Mouse (Mus musculus) forebrain, embryonic 15.5 days (tissue): Measurements from ENCODE around the gene Cyp2b10. TPM values are rescaled to one million over a fixed set of nuclear protein-coding genes. Genes with fewer than 3 reads are reported as not detected.
"Not testable (repeated sequence)": the region's sequence is repeated elsewhere in the genome, so short reads cannot be mapped to it uniquely, and the experiment has no call there.

Source experiments
- ATAC-seq: fragments of 200-750 bp; cut with Nextera tagmentation; replicated peaks from 2 replicates; pipeline ENCODE4 v1.8.0; 2017; ENCODE audit warnings: mild to moderate bottlenecking, moderate TSS enrichment, moderate library complexity
- H3K27ac ChIP-seq: fragments of 300-500 bp; sonication (generic); replicated peaks from 2 replicates; pipeline ENCODE4 v1.5.1; 2015; ENCODE audit warnings: mild to moderate bottlenecking, inconsistent platforms
- H3K27me3 ChIP-seq: fragments of 300-500 bp; sonication (generic); 2 replicates; pipeline ENCODE4 v1.6.1; 2015; ENCODE audit warnings: inconsistent platforms
- H3K36me3 ChIP-seq: fragments of 300-500 bp; sonication (generic); 2 replicates; pipeline ENCODE4 v1.6.1; 2015; ENCODE audit warnings: mild to moderate bottlenecking, inconsistent platforms
- H3K4me1 ChIP-seq: fragments of 300-500 bp; sonication (generic); 2 replicates; pipeline ENCODE4 v1.6.1; 2015; ENCODE audit warnings: inconsistent platforms
- H3K4me2 ChIP-seq: fragments of 300-500 bp; sonication (generic); replicated peaks from 2 replicates; pipeline ENCODE4 v1.6.1; 2015; ENCODE audit warnings: mild to moderate bottlenecking, inconsistent platforms
- H3K4me3 ChIP-seq: fragments of 300-500 bp; sonication (generic); 2 replicates; pipeline ENCODE4 v1.5.1; 2015; ENCODE audit warnings: mild to moderate bottlenecking, inconsistent platforms
- H3K9ac ChIP-seq: fragments of 300-500 bp; sonication (generic); replicated peaks from 2 replicates; pipeline ENCODE4 v1.6.1; 2015; ENCODE audit warnings: mild to moderate bottlenecking, inconsistent platforms
- H3K9me3 ChIP-seq: fragments of 300-500 bp; sonication (generic); 2 replicates; pipeline ENCODE4 v1.6.1; 2016; ENCODE audit warnings: inconsistent platforms
- WGBS: fragments of 180-500 bp; shearing (Covaris S2); methylation state at CpG from one replicate; pipeline ENCODE4 v1.1.7; 2015; ENCODE audit warnings: mixed read lengths; 5-methylcytosine and 5-hydroxymethylcytosine counted together
- polyA plus RNA-seq: library from polyadenylated mRNA; unstranded; fragments of >200 nt; fragmentation: Nextera tagmentation; extraction: Ambion mirVana; gene quantifications from 2 replicates; pipeline ENCODE4 v1.2.1, GENCODE M21; 2015

Cyp2b10 gene
- not detected in 2 replicates for polyA plus RNA-seq

DNA sequence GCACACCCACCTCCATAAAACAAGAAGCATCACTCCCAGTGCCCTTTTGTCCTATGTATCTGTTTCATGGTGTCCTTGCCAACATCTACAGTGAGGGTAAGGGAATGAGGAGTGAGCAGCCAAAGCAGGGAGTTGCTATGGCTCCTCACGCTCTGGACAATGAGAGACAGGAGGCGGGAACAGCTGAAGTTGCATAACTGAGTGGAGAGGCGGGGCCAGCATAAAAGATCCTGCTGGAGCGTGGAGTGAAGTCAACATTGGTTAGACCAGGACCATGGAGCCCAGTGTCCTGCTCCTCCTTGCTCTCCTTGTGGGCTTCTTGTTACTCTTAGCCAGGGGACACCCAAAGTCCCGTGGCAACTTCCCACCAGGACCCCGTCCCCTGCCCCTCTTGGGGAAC is at the start of gene Cyp2b10:
Gene Cyp2b10, plus strand, starts transcription at position 210 of the 400 bp plus-strand sequence.
- H3K27ac ChIP-seq = no peak within 1 kb of the TSS
- no peak within 1 kb of the TSS for H3K4me2 ChIP-seq
- H3K4me3 ChIP-seq = no peak within 1 kb of the TSS
- H3K4me1 ChIP-seq = no peaks in the 10 kb centered on the region
- H3K9ac ChIP-seq = no peak within 1 kb of the TSS
- no peaks in the 10 kb centered on the region for H3K36me3 ChIP-seq
- no peak for ATAC-seq
- H3K9me3 ChIP-seq = no peaks in the 10 kb centered on the region
- WGBS = 84% methylated on average over 6 of the region's 6 CpGs
- H3K27me3 ChIP-seq = no peaks in the 10 kb centered on the region

DNA sequence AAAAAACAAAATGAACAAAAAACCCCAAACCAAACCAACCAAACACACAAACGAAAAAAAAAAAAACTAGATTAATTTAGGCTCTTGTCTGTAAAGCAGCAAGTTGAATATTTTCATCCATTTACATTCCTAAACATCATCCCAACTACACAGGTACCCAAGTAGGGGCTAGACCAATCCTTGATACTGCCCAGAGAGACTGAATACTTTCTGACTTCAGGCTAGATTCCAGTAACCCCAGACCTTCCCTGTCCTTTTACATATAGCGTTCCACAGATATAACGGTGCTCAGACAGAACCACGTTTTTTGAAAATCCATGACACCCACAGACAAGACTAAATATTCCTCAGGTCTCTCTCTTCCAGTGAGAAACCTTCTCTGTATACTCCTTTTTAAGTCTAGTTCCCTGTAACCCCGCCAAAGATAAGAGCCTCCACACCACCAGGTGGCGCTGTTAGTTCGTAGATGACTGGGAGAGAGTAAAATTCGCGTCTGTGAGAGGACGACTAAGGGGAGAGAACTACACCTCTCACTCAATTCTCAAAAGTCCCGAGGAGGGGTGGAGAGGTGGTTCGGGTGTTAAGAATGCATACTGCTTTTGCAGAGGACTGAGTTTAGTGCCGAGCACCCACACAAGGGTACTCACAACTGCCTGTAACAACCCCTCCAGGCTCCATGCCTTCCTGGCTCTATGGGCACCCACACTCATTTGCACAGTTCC is 49.5 kb upstream of the Cyp2b10 start:
- H3K36me3 ChIP-seq = no peaks in the 10 kb centered on the region
- 10% methylated on average over 13 of the region's 13 CpGs for WGBS
- H3K9ac ChIP-seq = peak overlapping the region; percentile 53
- no peaks in the 10 kb centered on the region for H3K9me3 ChIP-seq
- peak overlapping the region; percentile 61 for H3K4me2 ChIP-seq
- peak; percentile 75 for ATAC-seq
- no peaks in the 10 kb centered on the region for H3K4me1 ChIP-seq
- no peaks in the 10 kb centered on the region for H3K27me3 ChIP-seq
- peak overlapping the region; percentile 51 for H3K4me3 ChIP-seq
- no peak overlapping the region; the same call in 1 of the 2 replicates for H3K27ac ChIP-seq

DNA sequence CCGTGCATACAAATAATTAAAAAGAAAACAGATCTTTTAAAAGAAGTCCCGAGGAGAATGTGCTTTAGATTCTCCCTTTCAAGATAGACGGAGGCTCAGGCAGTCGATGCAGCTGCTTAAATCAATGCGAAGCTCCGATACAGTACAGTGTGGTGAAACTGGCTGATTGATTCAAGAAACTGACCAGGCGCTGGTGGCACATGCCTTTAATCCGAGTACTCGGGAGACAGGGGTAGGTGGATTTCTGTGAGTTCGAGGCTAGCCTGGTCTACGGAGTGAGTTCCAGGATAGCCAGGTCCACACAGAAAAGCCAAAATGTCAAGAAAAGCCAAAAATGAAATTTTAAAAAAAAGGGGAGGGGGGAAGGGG is 49.0 kb upstream of the Cyp2b10 start:
- Histone ChIP-seq H3K9ac (peak overlapping the region; percentile 53), H3K27ac (no peak overlapping the region; the same call in 1 of the 2 replicates), H3K9me3 (no peaks in the 10 kb centered on the region), H3K4me3 (peak overlapping the region; percentile 51), H3K27me3 (no peaks in the 10 kb centered on the region), H3K36me3 (no peaks in the 10 kb centered on the region), H3K4me2 (peak overlapping the region; percentile 61), H3K4me1 (no peaks in the 10 kb centered on the region)
- WGBS = 32% methylated on average over 11 of the region's 11 CpGs
- peak; percentile 63 for ATAC-seq

DNA sequence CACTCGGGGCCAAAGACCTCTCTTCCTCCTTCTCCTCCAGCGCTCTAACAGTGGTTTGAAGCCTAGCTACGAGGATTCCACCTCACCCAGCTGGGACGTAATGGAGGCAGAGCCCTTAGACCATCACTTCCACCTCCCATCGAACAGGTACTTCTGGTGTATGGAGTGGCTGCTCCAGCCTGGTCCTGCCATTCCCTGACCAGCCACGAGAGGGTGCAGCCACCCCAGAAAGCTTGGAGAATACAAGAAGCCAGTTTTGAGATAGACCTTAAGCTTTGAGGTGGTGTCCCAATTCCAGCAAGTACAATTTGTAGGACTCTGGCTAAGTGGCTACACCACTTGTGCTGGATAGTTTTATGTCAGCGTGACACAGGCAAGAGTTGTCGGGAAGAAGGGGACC is 42.3 kb upstream of the Cyp2b10 start:
- no peak overlapping the region for H3K27ac ChIP-seq

DNA sequence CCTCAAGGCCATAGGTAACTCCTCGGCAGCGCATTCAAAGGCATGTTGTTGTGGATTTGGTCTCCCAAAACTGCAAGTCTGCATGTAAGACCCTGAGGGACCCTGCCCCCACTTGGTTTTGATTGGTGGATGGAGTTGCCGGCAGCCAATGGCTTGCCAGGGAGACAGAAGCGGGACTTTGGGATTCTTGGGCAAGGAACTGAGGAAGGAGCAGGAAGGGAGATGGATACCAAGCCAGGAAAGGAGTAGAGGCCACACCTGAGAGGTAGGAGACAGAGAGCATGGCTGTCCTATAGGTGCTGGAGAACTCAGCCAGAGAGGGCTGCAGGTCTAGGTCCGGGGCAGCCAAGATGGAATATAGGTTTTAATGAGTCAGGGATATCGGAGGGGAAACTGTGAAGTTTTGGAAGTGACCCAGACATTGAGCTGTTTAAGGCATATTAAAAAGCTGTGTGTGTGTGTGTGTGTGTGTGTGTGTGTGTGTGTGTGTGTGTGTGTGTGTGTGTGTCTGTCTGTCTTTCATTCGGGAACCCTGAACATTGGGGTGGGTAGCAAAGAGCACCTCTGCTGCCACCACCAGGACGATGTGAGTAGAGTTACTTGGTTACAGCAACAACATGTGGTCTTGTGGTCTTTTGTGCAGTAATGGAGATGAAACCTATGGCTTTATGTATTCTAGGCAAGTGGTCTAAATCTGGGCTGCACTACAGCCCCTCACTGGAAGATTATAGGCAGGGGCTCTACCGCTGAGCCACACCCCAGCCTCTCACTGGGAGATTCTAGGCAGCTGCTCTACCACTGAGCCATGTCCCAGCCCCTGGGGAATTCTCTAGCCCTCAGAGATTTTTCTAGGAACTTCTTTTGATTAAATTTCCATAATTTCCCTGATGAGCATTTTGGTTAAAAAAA is 37.2 kb upstream of the Cyp2b10 start:
- ATAC-seq = no peak

More for the DNA sequence above, 42.3 kb upstream of the Cyp2b10 start:
- 35% methylated on average over 8 of the region's 8 CpGs for WGBS
- no peaks in the 10 kb centered on the region for H3K27me3 ChIP-seq
- H3K9me3 ChIP-seq = no peaks in the 10 kb centered on the region
- no peak overlapping the region for H3K9ac ChIP-seq
- H3K4me1 ChIP-seq = no peaks in the 10 kb centered on the region
- H3K4me2 ChIP-seq = no peak overlapping the region
- no peaks in the 10 kb centered on the region for H3K36me3 ChIP-seq
- ATAC-seq = no peak
- H3K4me3 ChIP-seq = no peak overlapping the region

DNA sequence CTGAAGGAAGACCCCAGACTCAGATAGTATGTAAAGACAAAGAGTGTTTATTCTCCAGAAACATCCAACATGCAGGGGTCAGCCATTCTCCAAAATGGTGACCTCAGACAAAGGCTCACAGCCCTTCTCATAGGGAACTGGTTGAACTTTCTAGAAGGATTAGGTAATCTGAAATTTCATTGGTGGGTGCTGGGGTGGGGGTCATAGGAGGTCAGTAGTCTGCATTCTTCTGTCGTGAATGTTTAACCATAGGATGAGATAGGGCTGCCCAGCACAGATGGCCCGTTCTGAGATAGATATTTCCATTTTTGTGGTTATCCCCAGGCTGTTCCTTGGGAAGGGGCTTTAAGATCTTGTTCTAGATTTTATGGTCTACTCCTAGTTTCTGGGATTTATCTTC is 35.1 kb upstream of the Cyp2b10 start:
- H3K4me1 ChIP-seq = no peaks in the 10 kb centered on the region
- no peak overlapping the region for H3K9ac ChIP-seq
- ATAC-seq = no peak
- H3K4me2 ChIP-seq = no peak overlapping the region
- H3K4me3 ChIP-seq = no peak overlapping the region
- H3K9me3 ChIP-seq = no peaks in the 10 kb centered on the region
- no peaks in the 10 kb centered on the region for H3K27me3 ChIP-seq
- WGBS = 84% methylated on average over 2 of the region's 2 CpGs
- no peak overlapping the region for H3K27ac ChIP-seq
- H3K36me3 ChIP-seq = no peaks in the 10 kb centered on the region

More for the DNA sequence above, 37.2 kb upstream of the Cyp2b10 start:
- Histone ChIP-seq H3K9me3 (no peaks in the 10 kb centered on the region), H3K9ac (no peak overlapping the region), H3K4me3 (no peak overlapping the region), H3K27ac (no peak overlapping the region), H3K4me1 (no peaks in the 10 kb centered on the region), H3K4me2 (peak overlapping the region; percentile 29), H3K27me3 (no peaks in the 10 kb centered on the region), H3K36me3 (no peaks in the 10 kb centered on the region)
- WGBS = 17% methylated on average over 9 of the region's 9 CpGs

DNA sequence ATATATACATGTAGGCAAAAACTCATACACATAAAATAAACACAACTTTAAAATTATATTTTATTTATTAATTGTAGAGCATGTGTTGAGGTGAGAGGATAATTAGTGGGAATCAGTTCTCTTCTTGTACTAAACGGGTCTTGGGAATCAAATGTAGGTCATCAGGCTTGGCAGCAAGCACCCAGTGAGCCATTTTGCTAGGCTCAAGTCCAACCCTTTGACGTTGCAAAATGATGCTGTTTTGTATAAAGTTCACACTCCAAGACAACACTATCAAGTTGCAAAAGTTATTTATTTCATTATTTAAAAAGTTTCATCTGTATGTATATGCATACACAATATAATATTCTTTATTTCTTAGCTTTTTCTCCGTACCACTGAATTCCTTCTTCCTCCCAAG is 33.7 kb upstream of the Cyp2b10 start:
- 84% methylated on average over 3 of the region's 3 CpGs for WGBS
- Histone ChIP-seq H3K9ac (no peak overlapping the region), H3K4me1 (no peaks in the 10 kb centered on the region), H3K27ac (no peak overlapping the region), H3K4me2 (no peak overlapping the region), H3K36me3 (no peaks in the 10 kb centered on the region), H3K4me3 (no peak overlapping the region), H3K27me3 (no peaks in the 10 kb centered on the region), H3K9me3 (0 out of 2 replicates have a peak, but pooled peaks cover 3% of the 10 kb centered on the region)
- no peak for ATAC-seq

DNA sequence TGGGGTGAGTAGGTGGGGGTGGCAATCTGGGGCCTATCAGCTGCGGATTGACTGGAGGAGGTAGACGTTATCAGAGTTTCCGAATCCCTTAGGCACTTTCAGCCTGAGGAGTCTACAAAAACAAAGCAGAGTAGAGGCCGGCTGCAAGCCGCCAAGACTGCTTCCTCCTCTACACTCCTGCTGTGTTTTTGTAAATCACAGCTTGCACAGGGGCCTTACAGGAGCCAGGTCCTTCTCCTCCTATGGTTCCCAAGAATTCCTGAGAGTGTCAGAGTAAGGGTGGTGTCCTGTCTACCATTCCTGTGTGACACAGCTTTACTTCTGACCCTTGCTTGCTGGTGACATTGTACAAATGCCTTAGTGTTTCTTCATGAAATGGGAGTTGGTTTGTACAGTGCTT is 32.6 kb upstream of the Cyp2b10 start:
- Histone ChIP-seq H3K36me3 (no peaks in the 10 kb centered on the region), H3K9ac (no peak overlapping the region), H3K4me2 (no peak overlapping the region), H3K4me1 (no peaks in the 10 kb centered on the region), H3K9me3 (0 out of 2 replicates have a peak, but pooled peaks cover 3% of the 10 kb centered on the region), H3K4me3 (no peak overlapping the region), H3K27me3 (no peaks in the 10 kb centered on the region), H3K27ac (no peak overlapping the region)
- no peak for ATAC-seq
- WGBS = 30% methylated on average over 5 of the region's 5 CpGs

DNA sequence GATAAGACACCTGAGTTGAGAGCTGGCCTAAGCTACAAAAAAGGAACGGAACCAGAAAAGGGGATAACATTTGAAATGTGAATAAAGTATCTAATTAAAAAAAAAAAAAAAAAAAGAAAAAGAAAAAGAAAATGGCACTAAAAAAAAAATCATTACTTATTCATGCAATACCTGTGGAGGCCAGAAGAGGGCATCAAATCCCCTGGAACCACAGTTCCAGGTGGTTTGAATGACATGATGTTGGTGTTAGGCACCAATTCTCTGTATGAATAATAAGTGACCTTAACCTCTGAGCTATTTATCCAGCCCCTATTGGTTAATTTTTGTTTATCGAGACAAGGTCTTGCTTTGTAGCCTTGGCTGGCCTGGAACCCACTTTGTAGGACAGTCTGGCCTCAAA is 27.6 kb upstream of the Cyp2b10 start:
- no peak overlapping the region for H3K4me2 ChIP-seq
- H3K4me3 ChIP-seq = no peak overlapping the region
- no peaks in the 10 kb centered on the region for H3K4me1 ChIP-seq
- H3K9me3 ChIP-seq = 0 out of 2 replicates have a peak, but pooled peaks cover 3% of the 10 kb centered on the region
- 85% methylated on average over 2 of the region's 2 CpGs for WGBS
- H3K36me3 ChIP-seq = no peaks in the 10 kb centered on the region
- no peak overlapping the region for H3K27ac ChIP-seq
- H3K27me3 ChIP-seq = no peaks in the 10 kb centered on the region
- no peak overlapping the region for H3K9ac ChIP-seq
- no peak for ATAC-seq

DNA sequence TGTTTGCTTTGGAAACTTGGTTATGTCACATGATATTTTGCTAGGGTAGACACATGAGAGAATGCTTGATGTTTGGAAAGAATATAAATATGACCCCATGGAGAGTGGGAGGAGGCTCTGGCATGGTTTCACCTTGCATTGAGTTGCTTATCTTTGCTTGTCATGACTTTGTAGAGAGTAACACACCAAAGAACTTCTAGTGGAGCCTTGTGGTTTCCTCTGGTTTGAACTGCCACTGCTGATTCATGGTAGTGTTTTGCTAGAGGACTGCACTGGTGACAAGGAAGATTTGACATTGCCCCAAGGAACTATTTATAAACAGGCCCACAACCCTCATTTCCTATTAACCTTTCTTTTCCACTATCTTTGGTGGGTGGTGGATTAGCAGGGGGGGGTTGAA is 24.8 kb upstream of the Cyp2b10 start:
- no peak overlapping the region for H3K4me3 ChIP-seq
- H3K4me1 ChIP-seq = no peaks in the 10 kb centered on the region
- no peak overlapping the region for H3K9ac ChIP-seq

DNA sequence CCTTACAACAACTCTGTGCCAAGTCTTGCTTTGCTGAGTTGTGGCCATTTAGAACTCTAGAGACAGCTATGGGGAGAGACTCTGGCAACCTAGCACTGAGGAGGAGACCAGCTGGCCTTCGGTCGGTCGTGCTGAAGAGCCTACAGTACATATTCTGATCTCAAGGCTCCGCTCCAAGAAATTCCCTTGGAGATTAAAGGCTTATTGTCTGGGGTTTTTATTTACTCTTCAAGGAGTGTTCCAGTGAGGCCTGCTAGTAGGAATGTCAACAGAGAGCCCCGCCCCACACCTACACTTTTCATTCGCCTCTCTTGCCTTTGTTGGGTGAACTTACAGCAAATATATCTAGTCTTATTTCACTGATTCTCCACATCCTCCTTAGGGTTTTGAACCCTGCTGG is 18.7 kb upstream of the Cyp2b10 start:
- Histone ChIP-seq H3K27me3 (no peaks in the 10 kb centered on the region), H3K4me3 (no peak overlapping the region), H3K27ac (no peak overlapping the region), H3K9me3 (no peaks in the 10 kb centered on the region), H3K4me2 (no peak overlapping the region), H3K9ac (no peak overlapping the region), H3K36me3 (no peaks in the 10 kb centered on the region), H3K4me1 (no peaks in the 10 kb centered on the region)
- 57% methylated on average over 6 of the region's 6 CpGs for WGBS
- ATAC-seq = no peak

More for the DNA sequence above, 24.8 kb upstream of the Cyp2b10 start:
- no peak for ATAC-seq
- Histone ChIP-seq H3K27me3 (no peaks in the 10 kb centered on the region), H3K4me2 (no peak overlapping the region), H3K36me3 (no peaks in the 10 kb centered on the region), H3K9me3 (0 out of 2 replicates have a peak, but pooled peaks cover 3% of the 10 kb centered on the region), H3K27ac (no peak overlapping the region)

DNA sequence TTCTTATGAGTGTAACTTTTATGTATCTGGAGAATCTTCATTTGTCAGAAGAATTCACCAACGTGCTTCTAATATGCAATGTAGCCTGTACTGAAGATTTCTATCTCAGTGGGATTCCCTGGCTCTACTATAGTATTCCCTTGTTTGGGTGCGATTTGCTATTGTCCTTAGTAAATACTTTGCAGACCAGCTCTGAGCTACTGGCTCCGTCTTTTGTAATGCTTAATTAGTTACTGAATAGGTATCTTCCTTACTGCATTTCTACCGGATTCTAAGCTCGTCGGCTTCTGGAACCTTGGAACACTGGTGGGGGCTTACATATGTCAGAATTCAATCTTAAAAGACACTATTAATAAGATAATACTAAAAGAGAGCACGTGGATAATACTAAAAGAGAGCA is 16.7 kb upstream of the Cyp2b10 start:
- not testable (repeated sequence) for H3K27me3 ChIP-seq, H3K9me3 ChIP-seq, ATAC-seq, H3K4me1 ChIP-seq, H3K27ac ChIP-seq, H3K36me3 ChIP-seq, H3K9ac ChIP-seq, H3K4me3 ChIP-seq, H3K4me2 ChIP-seq
- WGBS = 3% methylated on average over 7 of the region's 7 CpGs
